Mouse (Mus musculus): ENCODE data around the gene E130114P18Rik. TPM values are rescaled to one million over a fixed set of nuclear protein-coding genes. Genes with fewer than 3 reads are reported as not detected.

Gene E130114P18Rik
- polyA plus RNA-seq, 2 experiments from 2014 or later, result not detected

- ATAC-seq, result peak; percentile 86
Observed at GRCm38 (mm10) chr4:97751030-97751482, 26.8 kb downstream of the E130114P18Rik start.

- ATAC-seq, result no peak
Observed at GRCm38 (mm10) chr4:97750401-97750800, 27.5 kb downstream of the E130114P18Rik start.

- no peak for ATAC-seq
Observed at GRCm38 (mm10) chr4:97746106-97746900, 31.6 kb downstream of the E130114P18Rik start.

- peak; percentile 80 for ATAC-seq
Observed at GRCm38 (mm10) chr4:97745296-97746105, 32.4 kb downstream of the E130114P18Rik start.

GRCm38 (mm10) chr4:97743932-97744331 lies 33.9 kb downstream of the E130114P18Rik start:
- no peak for ATAC-seq

GRCm38 (mm10) chr4:97733392-97733791 lies 44.5 kb downstream of the E130114P18Rik start:
- no peak for ATAC-seq

- no peak for ATAC-seq
Observed at GRCm38 (mm10) chr4:97730416-97730815, 47.5 kb downstream of the E130114P18Rik start.

GRCm38 (mm10) chr4:97729999-97730398 lies 47.9 kb downstream of the E130114P18Rik start:
- ATAC-seq, result no peak

GRCm38 (mm10) chr4:97728520-97728919 lies 49.4 kb downstream of the E130114P18Rik start:
- ATAC-seq, result no peak

GRCm38 (mm10) chr4:97723374-97723773 lies 54.5 kb downstream of the E130114P18Rik start:
- no peak for ATAC-seq

GRCm38 (mm10) chr4:97722666-97723065 lies 55.2 kb downstream of the E130114P18Rik start:
- ATAC-seq, result no peak

GRCm38 (mm10) chr4:97714616-97715015 lies 63.3 kb downstream of the E130114P18Rik start:
- ATAC-seq, result no peak

- ATAC-seq, result no peak
Observed at GRCm38 (mm10) chr4:97714101-97714615, 63.7 kb downstream of the E130114P18Rik start.

- ATAC-seq, result no peak
Observed at GRCm38 (mm10) chr4:97712547-97712946, 65.3 kb downstream of the E130114P18Rik start.

- no peak for ATAC-seq
Observed at GRCm38 (mm10) chr4:97710048-97710765, 67.7 kb downstream of the E130114P18Rik start.

GRCm38 (mm10) chr4:97707373-97708152 lies 70.3 kb downstream of the E130114P18Rik start:
- no peak for ATAC-seq

GRCm38 (mm10) chr4:97696684-97697615 lies 80.9 kb downstream of the E130114P18Rik start:
- ATAC-seq, result no peak

- ATAC-seq, result no peak
Observed at GRCm38 (mm10) chr4:97695414-97696040, 82.4 kb downstream of the E130114P18Rik start.

- ATAC-seq, result no peak
Observed at GRCm38 (mm10) chr4:97693931-97694330, 83.9 kb downstream of the E130114P18Rik start.

GRCm38 (mm10) chr4:97693054-97693453 lies 84.8 kb downstream of the E130114P18Rik start:
- ATAC-seq, result no peak

Data from activated CD4-positive, CD25-positive, alpha-beta regulatory T cell, adult 4 months (primary cell).